Mouse (Mus musculus): Measurements from ENCODE around the gene Il17c.

GRCm38 (mm10) chr8:122398186-122398585, 23.6 kb upstream of the Il17c start:
- TF ChIP-seq CTCF (conservative IDR thresholded peaks at IDR 0.05; ENCODE audit: insufficient read depth, insufficient read length, low read depth, low read length) = no peak
- TF ChIP-seq POLR2A (IDR thresholded peaks at IDR 0.05; ENCODE audit: low read depth, low read length) = no peak
